Mouse (Mus musculus) lung, postnatal 0 days (tissue): ENCODE results near the gene Ralgps2. TPM values are rescaled to one million over a fixed set of nuclear protein-coding genes. Genes with fewer than 3 reads are reported as not detected.
A peak's percentile ranks its signal among the peaks of the same experiment; 100 is the strongest.

Experiments used
- ATAC-seq: fragments of 200-750 bp; cut with Nextera tagmentation; 2 replicates; pipeline ENCODE4 v1.8.0; 2017; ENCODE audit warnings: moderate library complexity
- DNase-seq: peaks from one replicate; pipeline ENCODE4 v3.0.0-alpha.2; 2016; ENCODE audit warnings: low spot score
- H3K27ac ChIP-seq: fragments of 300-500 bp; sonication (generic); 2 replicates; pipeline ENCODE4 v1.5.1; 2014; ENCODE audit warnings: antibody characterized with exemption, mild to moderate bottlenecking, low read length, mixed read lengths
- H3K27me3 ChIP-seq: fragments of 300-500 bp; sonication (generic); replicated peaks from 2 replicates; pipeline ENCODE4 v1.6.1; 2014; ENCODE audit warnings: low read length, mixed read lengths; ENCODE audit not compliant: insufficient read depth
- H3K36me3 ChIP-seq: fragments of 300-500 bp; sonication (generic); 2 replicates; pipeline ENCODE4 v1.6.1; 2014; ENCODE audit warnings: low read length, mixed read lengths; ENCODE audit not compliant: insufficient read depth
- H3K4me1 ChIP-seq: fragments of 300-500 bp; sonication (generic); 2 replicates; pipeline ENCODE4 v1.6.1; 2014; ENCODE audit warnings: antibody characterized with exemption, low read depth, low read length, mixed read lengths; ENCODE audit not compliant: insufficient read depth
- H3K4me2 ChIP-seq: fragments of 300-500 bp; sonication (generic); replicated peaks from 2 replicates; pipeline ENCODE4 v1.6.1; 2014; ENCODE audit warnings: low read depth, mild to moderate bottlenecking, low read length, moderate library complexity, mixed read lengths
- H3K4me3 ChIP-seq: fragments of 300-500 bp; sonication (generic); 2 replicates; pipeline ENCODE4 v1.5.1; 2014; ENCODE audit warnings: low read depth, low read length
- H3K9ac ChIP-seq: fragments of 300-500 bp; sonication (generic); replicated peaks from 2 replicates; pipeline ENCODE4 v1.6.1; 2014; ENCODE audit warnings: low read depth, mild to moderate bottlenecking
- H3K9me3 ChIP-seq: fragments of 300-500 bp; sonication (generic); 2 replicates; pipeline ENCODE4 v1.6.1; 2016; ENCODE audit warnings: low read length, mixed read lengths
- CTCF ChIP-seq: IDR thresholded peaks from 2 replicates; pipeline ENCODE4 v1.5.1; 2016; ENCODE audit warnings: antibody characterized with exemption, mild to moderate bottlenecking
- EP300 ChIP-seq: IDR thresholded peaks from 2 replicates; pipeline ENCODE4 v1.6.1; 2016; ENCODE audit warnings: antibody characterized with exemption, mild to moderate bottlenecking, control low read depth
- WGBS: fragments of 180-500 bp; shearing (Covaris S2); extraction: QIAGEN DNeasy Blood & Tissue Kit; methylation state at CpG from one replicate; pipeline ENCODE4 v1.1.7; 2014; 5-methylcytosine and 5-hydroxymethylcytosine counted together
- polyA plus RNA-seq: library from polyadenylated mRNA; unstranded; fragments of >200 nt; fragmentation: Nextera tagmentation; extraction: Ambion mirVana; gene quantifications from 2 replicates; pipeline ENCODE4 v1.2.1, GENCODE M21; 2015

Gene Ralgps2
- polyA plus RNA-seq: 38.3 and 42.5 TPM in 2 replicates

DNA sequence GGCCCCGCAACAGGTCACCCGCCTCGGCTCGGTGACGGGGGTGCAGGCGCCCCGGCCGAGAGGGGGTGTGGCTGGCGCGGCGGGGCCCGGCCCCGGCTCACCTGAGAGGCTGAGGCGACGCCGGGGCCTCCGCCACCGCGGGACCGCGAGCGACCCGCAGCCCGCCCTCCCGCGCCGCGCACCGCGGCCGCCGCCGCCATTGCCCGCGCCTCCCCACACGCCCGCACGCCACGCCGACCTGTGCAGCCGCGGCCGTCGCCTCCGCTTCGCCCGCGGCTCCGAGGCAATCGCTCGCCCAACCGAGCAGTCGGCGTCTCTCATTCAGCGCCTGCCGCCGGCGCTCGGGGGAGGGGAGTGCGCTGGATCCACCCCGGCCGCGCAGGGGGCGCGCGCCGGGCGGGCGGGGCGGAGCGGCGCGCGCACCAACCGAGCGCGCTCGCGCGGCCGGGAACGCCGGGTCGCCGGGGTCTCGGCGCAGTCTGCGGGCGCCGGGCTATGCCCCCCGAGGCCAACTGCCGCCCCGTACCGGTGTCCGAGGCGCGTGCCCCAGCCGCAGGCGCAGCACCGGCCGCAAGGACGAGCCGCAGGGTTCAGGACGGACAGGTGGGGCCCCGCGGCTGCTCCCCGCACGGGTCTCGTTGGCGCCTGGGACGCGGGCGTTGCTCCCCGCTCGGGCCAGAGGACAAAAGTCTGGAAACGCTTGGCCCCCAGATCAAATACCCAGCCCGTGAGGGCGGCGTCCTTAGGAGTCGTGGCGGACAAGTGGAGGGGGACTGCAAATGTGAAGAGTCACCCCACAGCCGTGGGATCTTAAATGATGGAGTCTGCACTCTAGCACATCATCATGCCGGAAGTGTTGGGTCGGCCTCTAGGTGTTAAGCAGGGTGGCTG lies at the start of gene Ralgps2:
Ralgps2 (minus strand) TSS at position 376 of the 891 bp plus-strand sequence.
- Histone ChIP-seq H3K36me3 (no peaks in the 10 kb centered on the region), H3K4me2 (peak within 1 kb of the TSS; percentile 95), H3K9ac (peak within 1 kb of the TSS; percentile 69), H3K27me3 (no peaks in the 10 kb centered on the region), H3K9me3 (no peaks in the 10 kb centered on the region), H3K4me1 (no peaks in the 10 kb centered on the region; the same call in 1 of the 2 replicates), H3K4me3 (peak within 1 kb of the TSS; percentile 96), H3K27ac (peak within 1 kb of the TSS; percentile 80)
- DNase-seq: peak; percentile 69
- peak; percentile 87 for ATAC-seq
- TF ChIP-seq EP300 (no peak), CTCF (no peak)
- WGBS: 2% methylated on average over 52 of the region's 124 CpGs

DNA sequence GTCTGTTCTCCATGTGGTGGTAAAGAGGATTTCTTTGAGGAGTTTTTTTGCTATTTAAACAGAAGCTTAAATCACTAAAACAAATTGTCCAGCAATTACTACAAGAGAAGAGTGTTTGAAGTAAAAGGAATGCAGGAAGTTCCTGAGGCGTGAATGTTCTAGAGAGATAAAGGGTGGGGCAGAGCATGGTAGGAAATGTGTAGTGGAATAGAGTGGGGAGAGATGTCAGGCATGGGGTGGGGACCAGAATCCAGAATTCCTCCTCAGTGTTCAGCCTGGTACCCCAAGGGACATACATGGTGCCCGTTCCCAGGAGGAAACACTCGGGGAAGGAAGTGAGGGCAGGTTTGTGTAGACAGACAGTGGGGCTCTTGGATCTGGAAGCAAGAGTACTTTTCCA lies 48.1 kb upstream of the Ralgps2 start:
- ATAC-seq (peak; percentile 54), DNase-seq (peak; percentile 53)
- no peak overlapping the region for H3K4me3 ChIP-seq
- no peak overlapping the region for H3K4me2 ChIP-seq
- no peaks in the 10 kb centered on the region for H3K36me3 ChIP-seq
- no peak overlapping the region for H3K9ac ChIP-seq
- no peaks in the 10 kb centered on the region for H3K9me3 ChIP-seq
- no peak overlapping the region for H3K27ac ChIP-seq
- 41% methylated on average over 3 of the region's 3 CpGs for WGBS
- peaks cover 13% of the 10 kb centered on the region for H3K4me1 ChIP-seq
- no peak for TF ChIP-seq CTCF
- TF ChIP-seq EP300: peak; percentile 77
- H3K27me3 ChIP-seq: no peaks in the 10 kb centered on the region

DNA sequence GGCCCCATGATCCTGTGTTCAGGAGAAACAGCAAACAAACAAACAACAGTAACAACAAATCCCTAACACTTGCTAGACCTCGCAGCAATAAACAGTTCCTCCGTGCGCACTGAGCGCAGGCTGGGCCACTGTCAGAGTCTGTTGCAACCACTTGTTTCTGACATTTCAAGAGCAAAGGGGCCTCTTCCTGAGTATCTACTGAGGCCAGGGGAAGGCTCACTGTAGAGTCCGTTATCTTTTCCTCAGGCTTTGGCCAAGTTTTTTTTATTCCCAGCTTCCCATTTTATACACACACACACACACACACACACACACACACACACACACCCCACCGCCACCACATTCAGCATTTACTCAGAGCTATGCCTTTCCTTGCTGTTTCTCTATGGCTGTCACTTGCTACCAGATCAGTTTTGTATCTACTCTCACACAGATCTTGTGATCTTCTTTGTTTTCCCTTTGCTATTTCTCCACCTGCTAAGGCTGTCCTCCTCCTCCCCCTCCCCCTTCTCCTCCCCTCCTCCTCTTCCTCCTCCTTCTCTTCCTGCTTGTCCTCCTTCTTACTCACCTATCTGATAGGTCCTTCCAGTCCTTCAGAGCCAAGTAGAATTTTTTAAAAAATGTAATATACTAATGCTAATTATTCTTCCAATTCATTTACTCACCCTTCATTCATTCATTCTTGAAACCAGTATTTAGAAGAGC lies 47.4 kb upstream of the Ralgps2 start:
- H3K36me3 ChIP-seq: no peaks in the 10 kb centered on the region
- 0 out of 2 replicates have a peak overlapping the region, but pooled peaks have one; percentile 21 for H3K27ac ChIP-seq
- no peak overlapping the region for H3K4me3 ChIP-seq
- no peak overlapping the region for H3K9ac ChIP-seq
- TF ChIP-seq EP300 (no peak), CTCF (no peak)
- H3K4me1 ChIP-seq: peaks cover 9% of the 10 kb centered on the region; the same call in 1 of the 2 replicates
- DNase-seq (peak; percentile 39), ATAC-seq (peak; percentile 52)
- WGBS: 44% methylated on average over 6 of the region's 6 CpGs
- no peaks in the 10 kb centered on the region for H3K27me3 ChIP-seq
- H3K9me3 ChIP-seq: no peaks in the 10 kb centered on the region
- H3K4me2 ChIP-seq: no peak overlapping the region

DNA sequence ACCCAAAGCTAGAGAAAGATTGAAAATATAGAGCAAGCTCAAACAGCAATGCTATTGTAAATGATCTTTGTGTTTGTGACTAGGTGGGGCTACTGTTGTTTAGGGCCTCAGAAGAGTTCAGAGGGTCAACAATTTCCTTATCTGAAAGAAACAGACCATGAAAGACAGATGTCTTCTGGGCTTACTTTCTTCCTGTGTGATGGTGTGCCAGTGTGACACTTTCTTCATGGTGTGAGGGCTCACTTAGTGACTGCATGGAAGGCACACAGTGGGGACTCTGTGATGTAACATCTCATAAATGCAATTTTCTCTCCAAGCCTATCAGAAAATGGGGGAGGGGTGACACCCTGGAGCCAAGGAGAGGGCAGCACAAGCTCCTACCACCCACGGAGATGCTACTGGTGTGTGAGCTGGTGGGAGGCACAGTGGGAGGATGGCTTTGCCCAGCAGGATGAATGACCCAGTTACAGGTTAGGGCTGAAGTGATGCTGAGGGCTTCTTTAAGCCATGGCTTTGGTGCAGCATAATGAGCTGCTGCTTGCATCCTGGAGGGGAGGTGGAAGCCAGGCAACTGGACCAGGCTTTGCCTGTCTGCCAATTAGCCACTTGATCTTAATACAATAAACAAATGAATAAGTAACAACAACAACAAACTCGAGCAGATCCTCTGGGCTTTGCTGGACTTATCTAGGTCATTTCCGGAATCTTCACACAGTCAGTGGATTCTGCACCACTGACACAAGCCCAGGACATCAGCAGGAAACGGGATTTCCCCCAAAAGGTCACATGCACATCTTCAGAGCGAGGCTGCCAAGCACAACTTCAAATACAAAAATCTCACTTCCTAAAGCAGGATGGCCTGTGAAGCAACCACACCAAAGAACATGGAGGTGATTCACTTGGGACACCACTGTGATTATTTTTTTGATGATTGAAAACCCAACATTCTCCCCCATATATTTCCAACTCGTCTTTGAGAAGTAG lies 46.5 kb upstream of the Ralgps2 start:
- Histone ChIP-seq H3K27ac (0 out of 2 replicates have a peak overlapping the region, but pooled peaks have one; percentile 21), H3K4me2 (no peak overlapping the region), H3K36me3 (no peaks in the 10 kb centered on the region), H3K4me1 (peaks cover 8% of the 10 kb centered on the region; the same call in 1 of the 2 replicates), H3K4me3 (no peak overlapping the region), H3K9me3 (no peaks in the 10 kb centered on the region), H3K9ac (no peak overlapping the region), H3K27me3 (no peaks in the 10 kb centered on the region)
- WGBS: 28% methylated on average over 6 of the region's 6 CpGs
- no peak for TF ChIP-seq CTCF
- TF ChIP-seq EP300: no peak
- DNase-seq (peak; percentile 57), ATAC-seq (peak; percentile 60)

DNA sequence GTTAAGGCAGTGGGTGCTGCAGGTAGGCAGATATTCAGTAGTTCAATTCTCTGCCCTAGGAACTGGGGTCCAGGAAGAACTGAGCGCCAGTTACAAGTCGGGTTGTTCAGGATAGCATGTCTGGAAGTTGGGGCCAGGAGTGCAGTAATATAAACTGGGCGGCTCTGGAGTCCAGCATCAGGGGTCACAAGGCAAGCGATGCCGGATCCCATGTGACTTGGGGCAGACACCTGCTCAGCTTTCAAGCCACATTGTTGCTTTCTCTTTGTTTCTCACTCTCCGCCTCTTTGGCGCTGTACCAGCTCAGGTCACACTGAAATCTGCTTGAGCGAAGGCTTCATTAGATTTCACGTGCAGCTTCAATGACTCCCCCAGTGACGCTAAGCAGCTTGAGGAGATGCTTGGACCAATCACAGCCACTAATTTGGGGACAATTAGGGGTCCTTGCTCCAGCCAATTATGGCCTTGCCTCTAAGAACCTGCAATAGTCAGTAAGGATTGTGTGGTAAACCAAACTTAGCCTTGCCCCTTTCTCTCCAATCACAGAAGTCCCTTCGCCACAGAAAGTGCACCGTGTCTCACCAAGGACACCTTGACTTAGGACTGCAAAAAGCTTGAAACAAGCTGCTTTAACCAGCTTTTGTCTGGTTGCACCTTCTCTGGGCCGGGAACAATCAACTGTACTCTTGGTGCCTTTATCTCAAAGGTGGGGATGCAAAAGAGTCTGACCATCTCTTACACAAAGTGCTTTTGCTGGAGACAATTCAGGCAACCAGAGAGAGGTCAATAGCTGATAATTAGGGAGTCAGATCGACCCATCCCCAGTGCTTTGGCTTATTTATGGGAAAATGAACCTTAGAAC lies 43.8 kb upstream of the Ralgps2 start:
- no peak for TF ChIP-seq EP300
- TF ChIP-seq CTCF: no peak
- Histone ChIP-seq H3K9ac (no peak overlapping the region), H3K4me2 (no peak overlapping the region), H3K27ac (no peak overlapping the region), H3K36me3 (no peaks in the 10 kb centered on the region), H3K4me1 (peaks cover 6% of the 10 kb centered on the region; the same call in 1 of the 2 replicates), H3K27me3 (no peaks in the 10 kb centered on the region), H3K9me3 (no peaks in the 10 kb centered on the region), H3K4me3 (no peak overlapping the region)
- WGBS: 84% methylated on average over 14 of the region's 14 CpGs
- DNase-seq: no peak
- no peak for ATAC-seq
